Mouse (Mus musculus): Measurements from ENCODE around the gene Park7. TPM values are rescaled to one million over a fixed set of nuclear protein-coding genes. Genes with fewer than 3 reads are reported as not detected.

Gene Park7
- polyA plus RNA-seq, 1 experiment from 2014 or later, result 372 TPM

GRCm38 (mm10) chr4:150870963-150871391, 43.3 kb downstream of the Park7 start:
- Histone ChIP-seq H3K27ac (replicated peaks) (peak overlapping the region; percentile 61; the same call in 1 of the 2 replicates), H3K9ac (no peak overlapping the region)

GRCm38 (mm10) chr4:150869276-150870197, 44.7 kb downstream of the Park7 start:
- Histone ChIP-seq H3K4me1 (replicated peaks) (peaks cover 21% of the 10 kb centered on the region), H3K27me3 (no peaks in the 10 kb centered on the region), H3K27ac (replicated peaks) (no peak overlapping the region), H3K9me3 (no peaks in the 10 kb centered on the region), H3K4me2 (no peak overlapping the region), H3K9ac (no peak overlapping the region), H3K36me3 (peaks cover 28% of the 10 kb centered on the region), H3K4me3 (no peak overlapping the region)
- no peak for ATAC-seq (ENCODE audit: low FRiP score, low read depth)
- WGBS, result 75% methylated on average over 17 of the region's 17 CpGs

More at GRCm38 (mm10) chr4:150870963-150871391, 43.3 kb downstream of the Park7 start:
- 86% methylated on average over 13 of the region's 13 CpGs for WGBS
- H3K27me3 ChIP-seq, result no peaks in the 10 kb centered on the region
- H3K9me3 ChIP-seq, result no peaks in the 10 kb centered on the region
- H3K4me3 ChIP-seq, result no peak overlapping the region
- peaks cover 17% of the 10 kb centered on the region for H3K4me1 ChIP-seq (replicated peaks)
- H3K36me3 ChIP-seq, result peaks cover 23% of the 10 kb centered on the region
- no peak for ATAC-seq (ENCODE audit: low FRiP score, low read depth)
- H3K4me2 ChIP-seq, result no peak overlapping the region

DNA sequence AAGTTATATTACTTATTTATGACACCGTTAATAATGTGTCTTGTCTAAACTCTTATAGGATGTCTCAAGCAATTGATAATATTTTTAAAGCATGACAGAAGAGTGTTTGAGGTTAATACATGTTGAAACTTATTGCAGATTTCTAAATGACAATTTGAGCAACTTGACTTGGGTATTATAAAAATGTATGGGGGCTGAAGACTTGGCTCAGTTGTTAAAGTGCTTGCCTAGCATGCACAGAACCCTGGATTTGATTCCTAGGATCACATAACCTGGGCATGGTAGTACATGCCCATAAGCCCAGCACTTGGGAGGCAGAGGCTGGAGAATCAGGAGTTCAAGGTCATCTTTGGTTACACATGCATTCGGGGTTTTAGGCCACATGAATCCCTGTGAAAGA, 45.4 kb downstream of the Park7 start:
- Histone ChIP-seq H3K36me3 (peaks cover 28% of the 10 kb centered on the region), H3K9ac (no peak overlapping the region), H3K4me2 (no peak overlapping the region), H3K9me3 (no peaks in the 10 kb centered on the region), H3K4me3 (no peak overlapping the region), H3K4me1 (replicated peaks) (peaks cover 21% of the 10 kb centered on the region), H3K27me3 (no peaks in the 10 kb centered on the region), H3K27ac (replicated peaks) (no peak overlapping the region)
- WGBS, result 88% methylated on average over 2 of the region's 2 CpGs
- no peak for ATAC-seq (ENCODE audit: low FRiP score, low read depth)

DNA sequence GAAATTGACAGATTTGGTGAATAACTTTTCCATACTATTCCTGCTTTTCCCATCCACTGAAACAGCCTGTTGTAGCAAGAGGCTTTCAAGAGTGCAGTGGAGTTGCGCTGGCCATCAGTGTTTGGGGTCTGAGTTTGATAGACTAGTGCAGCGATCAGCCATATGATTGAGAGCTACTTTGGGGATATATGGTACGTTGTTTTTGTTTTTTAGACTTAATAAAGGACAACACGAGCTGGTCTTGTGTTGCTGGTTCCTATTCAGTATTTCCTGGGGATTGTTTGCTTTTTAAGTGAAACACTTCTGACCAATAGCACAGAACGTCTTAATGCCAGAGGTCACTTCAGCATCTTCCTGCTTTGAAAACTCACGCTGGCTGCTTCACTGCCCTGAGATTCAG, 46.1 kb downstream of the Park7 start:
- no peaks in the 10 kb centered on the region for H3K27me3 ChIP-seq
- H3K9me3 ChIP-seq, result no peaks in the 10 kb centered on the region
- H3K4me2 ChIP-seq, result no peak overlapping the region
- H3K9ac ChIP-seq, result no peak overlapping the region
- H3K27ac ChIP-seq (replicated peaks), result no peak overlapping the region
- peaks cover 21% of the 10 kb centered on the region for H3K4me1 ChIP-seq (replicated peaks)
- H3K4me3 ChIP-seq, result no peak overlapping the region
- H3K36me3 ChIP-seq, result peaks cover 28% of the 10 kb centered on the region
- ATAC-seq (ENCODE audit: low FRiP score, low read depth), result no peak
- WGBS, result 88% methylated on average over 6 of the region's 6 CpGs

- 97% methylated on average over 9 of the region's 12 CpGs for WGBS
- no peaks in the 10 kb centered on the region for H3K9me3 ChIP-seq
Measured at GRCm38 (mm10) chr4:150866494-150866893, 47.7 kb downstream of the Park7 start.

DNA sequence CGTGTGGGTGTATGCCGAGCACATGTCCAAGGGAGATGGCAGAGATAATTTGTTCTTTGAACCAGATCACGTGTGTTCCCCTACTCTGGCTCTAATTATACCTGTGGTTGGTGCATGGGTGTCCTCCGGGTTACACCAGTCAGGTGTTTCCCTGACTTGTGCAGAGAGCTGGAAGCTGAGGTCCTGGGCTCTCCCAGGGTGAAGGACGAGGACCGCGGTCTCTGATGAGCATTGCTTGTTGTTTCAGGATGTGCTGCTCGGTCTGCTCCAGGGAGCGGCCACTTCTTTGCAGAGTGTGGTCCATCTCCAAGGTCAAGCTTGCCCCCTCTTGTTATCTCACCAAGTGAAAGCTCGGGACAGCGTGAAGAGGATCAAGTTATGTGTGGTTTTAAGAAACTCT, 48.2 kb downstream of the Park7 start:
- Histone ChIP-seq H3K9me3 (no peaks in the 10 kb centered on the region), H3K27me3 (no peaks in the 10 kb centered on the region), H3K27ac (replicated peaks) (no peak overlapping the region), H3K36me3 (peaks cover 28% of the 10 kb centered on the region), H3K9ac (no peak overlapping the region), H3K4me3 (no peak overlapping the region), H3K4me1 (replicated peaks) (0 out of 2 replicates have a peak, but pooled peaks cover 4% of the 10 kb centered on the region), H3K4me2 (no peak overlapping the region)
- 91% methylated on average over 11 of the region's 11 CpGs for WGBS
- ATAC-seq (ENCODE audit: low FRiP score, low read depth), result no peak

More at GRCm38 (mm10) chr4:150866494-150866893, 47.7 kb downstream of the Park7 start:
- peaks cover 8% of the 10 kb centered on the region for H3K4me1 ChIP-seq (replicated peaks)
- H3K27me3 ChIP-seq, result no peaks in the 10 kb centered on the region
- H3K4me2 ChIP-seq, result no peak overlapping the region
- H3K9ac ChIP-seq, result no peak overlapping the region
- no peak overlapping the region for H3K4me3 ChIP-seq
- ATAC-seq (ENCODE audit: low FRiP score, low read depth), result no peak
- H3K36me3 ChIP-seq, result peaks cover 28% of the 10 kb centered on the region
- H3K27ac ChIP-seq (replicated peaks), result no peak overlapping the region

- Histone ChIP-seq H3K4me1 (replicated peaks) (0 out of 2 replicates have a peak, but pooled peaks cover 4% of the 10 kb centered on the region), H3K9me3 (no peaks in the 10 kb centered on the region), H3K4me2 (no peak overlapping the region), H3K9ac (no peak overlapping the region), H3K27ac (replicated peaks) (no peak overlapping the region), H3K36me3 (peaks cover 28% of the 10 kb centered on the region), H3K4me3 (no peak overlapping the region), H3K27me3 (no peaks in the 10 kb centered on the region)
- ATAC-seq (ENCODE audit: low FRiP score, low read depth), result no peak
Measured at GRCm38 (mm10) chr4:150865371-150865770, 48.9 kb downstream of the Park7 start.

GRCm38 (mm10) chr4:150862626-150863375, 51.4 kb downstream of the Park7 start:
- Histone ChIP-seq H3K4me1 (replicated peaks) (0 out of 2 replicates have a peak, but pooled peaks cover 9% of the 10 kb centered on the region), H3K9me3 (no peaks in the 10 kb centered on the region), H3K27ac (replicated peaks) (no peak overlapping the region), H3K9ac (no peak overlapping the region), H3K4me2 (no peak overlapping the region), H3K4me3 (no peak overlapping the region), H3K36me3 (peaks cover 23% of the 10 kb centered on the region), H3K27me3 (no peaks in the 10 kb centered on the region)
- WGBS, result 49% methylated on average over 8 of the region's 8 CpGs
- no peak for ATAC-seq (ENCODE audit: low FRiP score, low read depth)

DNA sequence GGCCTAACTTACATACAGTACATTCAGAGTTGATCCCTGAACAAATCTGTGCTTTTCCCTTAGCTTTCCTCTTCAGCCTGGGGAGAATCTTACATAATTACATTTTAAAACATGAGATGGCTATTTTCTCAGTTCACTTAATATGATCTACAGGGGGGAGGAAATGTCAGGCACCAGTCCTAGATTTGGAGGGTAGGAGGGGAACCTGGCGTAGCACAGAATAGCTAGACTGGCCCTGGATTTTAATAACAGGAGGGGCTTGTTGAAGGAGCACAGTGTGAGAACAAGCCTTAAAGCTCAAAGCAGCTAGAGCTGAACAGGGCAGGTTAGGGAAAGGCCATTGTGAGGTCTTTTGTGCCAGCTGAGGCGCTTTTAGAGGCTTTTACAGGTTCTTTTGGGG, 53.1 kb downstream of the Park7 start:
- no peaks in the 10 kb centered on the region for H3K27me3 ChIP-seq
- no peak overlapping the region for H3K27ac ChIP-seq (replicated peaks)
- no peak overlapping the region for H3K9ac ChIP-seq
- no peak for ATAC-seq (ENCODE audit: low FRiP score, low read depth)
- 79% methylated on average over 2 of the region's 2 CpGs for WGBS
- peaks cover 7% of the 10 kb centered on the region for H3K36me3 ChIP-seq
- H3K4me2 ChIP-seq, result no peak overlapping the region
- H3K4me3 ChIP-seq, result no peak overlapping the region
- no peaks in the 10 kb centered on the region for H3K9me3 ChIP-seq
- peaks cover 19% of the 10 kb centered on the region for H3K4me1 ChIP-seq (replicated peaks)

GRCm38 (mm10) chr4:150860526-150860925, 53.7 kb downstream of the Park7 start:
- 81% methylated on average over 4 of the region's 4 CpGs for WGBS
- no peak for ATAC-seq (ENCODE audit: low FRiP score, low read depth)
- Histone ChIP-seq H3K4me2 (no peak overlapping the region), H3K27me3 (no peaks in the 10 kb centered on the region), H3K9ac (no peak overlapping the region), H3K4me3 (no peak overlapping the region), H3K27ac (replicated peaks) (no peak overlapping the region), H3K36me3 (peaks cover under 1% of the 10 kb centered on the region; the same call in 1 of the 2 replicates), H3K4me1 (replicated peaks) (peaks cover 22% of the 10 kb centered on the region), H3K9me3 (no peaks in the 10 kb centered on the region)

- Histone ChIP-seq H3K4me2 (peak overlapping the region; percentile 84), H3K36me3 (no peaks in the 10 kb centered on the region), H3K9ac (peak overlapping the region; percentile 89), H3K4me3 (peak overlapping the region; percentile 86), H3K27me3 (no peaks in the 10 kb centered on the region), H3K4me1 (replicated peaks) (peaks cover 27% of the 10 kb centered on the region), H3K27ac (replicated peaks) (peak overlapping the region; percentile 97), H3K9me3 (no peaks in the 10 kb centered on the region)
- WGBS, result under 1% methylated on average over 33 of the region's 43 CpGs
- no peak for ATAC-seq (ENCODE audit: low FRiP score, low read depth)
Measured at GRCm38 (mm10) chr4:150855346-150855745, 58.9 kb downstream of the Park7 start.

- Histone ChIP-seq H3K27ac (replicated peaks) (peak overlapping the region; percentile 97), H3K9me3 (no peaks in the 10 kb centered on the region), H3K27me3 (no peaks in the 10 kb centered on the region), H3K36me3 (no peaks in the 10 kb centered on the region), H3K4me2 (peak overlapping the region; percentile 84), H3K4me3 (peak overlapping the region; percentile 86), H3K9ac (peak overlapping the region; percentile 89), H3K4me1 (replicated peaks) (peaks cover 27% of the 10 kb centered on the region)
- under 1% methylated on average over 57 of the region's 59 CpGs for WGBS
- ATAC-seq (ENCODE audit: low FRiP score, low read depth), result peak; percentile 98
Measured at GRCm38 (mm10) chr4:150854839-150855246, 59.4 kb downstream of the Park7 start.
